Mouse (Mus musculus) A20 (cell line): ENCODE results near the gene Arfgap1.
A peak's percentile ranks its signal among the peaks of the same experiment; 100 is the strongest.

ENCODE experiments used
- DNase-seq: peaks from one replicate; pipeline ENCODE4 v3.0.0-alpha.2; 2011; ENCODE audit warnings: low read depth, low spot score

The Arfgap1 gene

DNA sequence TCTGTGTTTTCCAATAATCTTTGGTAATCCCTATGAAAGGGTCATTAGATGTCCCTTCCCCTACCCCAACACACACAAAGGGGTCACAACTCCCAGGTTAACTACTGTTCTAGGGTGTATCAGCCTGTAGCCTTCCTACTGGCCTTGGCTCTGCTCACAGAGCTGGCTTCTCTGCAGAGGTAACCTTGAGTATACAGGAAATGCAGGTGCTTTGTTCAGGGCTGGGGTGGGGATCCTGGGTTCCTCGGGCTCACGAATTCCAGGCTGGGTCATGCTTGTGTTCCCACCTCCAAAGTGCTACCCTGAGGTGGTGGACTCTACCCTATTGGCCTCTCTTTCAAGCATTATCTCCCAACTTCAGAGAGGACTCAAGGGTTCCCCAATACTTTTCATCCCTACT, 18.6 kb downstream of the Arfgap1 start:
- DNase-seq: no peak

DNA sequence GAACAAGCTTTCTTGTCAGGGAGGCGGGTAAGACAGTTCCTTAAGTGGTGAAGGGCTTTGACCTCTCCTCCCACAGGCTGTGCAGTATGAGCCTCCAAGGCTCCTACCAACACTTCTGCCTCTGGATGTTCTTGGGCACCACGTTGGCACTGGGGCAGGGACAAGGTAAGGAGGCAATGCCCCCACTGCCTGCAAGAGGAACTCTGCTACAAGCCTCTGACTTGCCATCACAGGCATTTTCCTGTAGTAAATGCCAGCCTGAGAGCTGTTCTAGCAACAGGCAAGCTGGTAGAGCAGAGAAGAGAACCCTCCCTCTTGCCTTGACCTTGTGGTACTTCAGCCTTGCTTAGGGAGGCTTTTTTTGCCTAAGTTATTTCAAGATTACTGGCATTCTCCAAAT, 19.4 kb downstream of the Arfgap1 start, which contains the start of gene Col20a1:
Gene Col20a1 (plus strand): TSS at position 87 of the 400 bp plus-strand sequence.
- no peak for DNase-seq

DNA sequence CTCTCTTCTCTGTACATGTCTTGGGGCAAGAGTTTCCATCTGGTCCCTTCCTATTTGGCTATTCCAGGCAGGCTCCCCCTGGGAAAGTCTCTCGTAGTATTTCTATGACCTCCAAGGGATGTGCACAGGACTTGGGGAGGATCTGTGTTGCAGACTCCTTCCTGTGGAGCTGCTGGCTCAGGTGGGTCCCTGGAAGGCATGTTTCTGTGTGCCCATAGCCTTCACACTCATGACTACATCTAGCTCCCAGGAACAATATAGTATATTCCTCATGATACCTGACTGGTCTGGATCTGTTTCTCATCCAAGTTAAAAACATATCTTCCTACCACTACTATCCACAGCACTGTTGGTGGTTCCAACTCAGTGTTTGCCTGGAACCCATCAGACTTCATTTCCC, 20.0 kb downstream of the Arfgap1 start:
- no peak for DNase-seq

DNA sequence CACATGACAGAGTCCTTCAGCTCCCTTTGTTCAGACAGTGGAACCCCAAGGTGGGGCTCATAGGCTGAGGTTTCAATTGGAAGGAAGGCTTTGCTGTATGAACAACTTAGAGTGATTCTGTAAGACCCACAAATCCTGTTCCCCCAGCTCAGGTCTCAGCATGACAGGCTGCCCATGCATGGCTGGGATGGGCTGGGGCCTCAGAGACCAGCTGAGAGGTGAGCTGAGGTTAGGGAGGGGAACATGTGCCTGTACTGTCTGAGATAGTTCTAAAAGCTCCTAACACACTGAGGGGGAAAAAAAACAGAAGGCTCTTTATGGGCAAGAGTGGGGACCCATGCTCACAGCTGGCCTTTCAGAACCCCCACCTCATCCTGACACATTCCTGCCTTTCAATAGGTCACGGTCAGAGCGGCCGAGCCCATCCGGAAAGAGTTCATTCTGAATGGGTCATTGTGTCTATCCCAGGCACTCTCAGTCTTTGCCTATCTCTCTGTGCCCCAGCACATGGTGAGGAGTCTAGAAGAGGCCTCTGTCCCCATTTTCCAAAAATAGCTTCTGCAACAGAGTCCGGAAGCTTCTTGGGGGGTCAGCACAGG, 20.5 kb downstream of the Arfgap1 start:
- no peak for DNase-seq

DNA sequence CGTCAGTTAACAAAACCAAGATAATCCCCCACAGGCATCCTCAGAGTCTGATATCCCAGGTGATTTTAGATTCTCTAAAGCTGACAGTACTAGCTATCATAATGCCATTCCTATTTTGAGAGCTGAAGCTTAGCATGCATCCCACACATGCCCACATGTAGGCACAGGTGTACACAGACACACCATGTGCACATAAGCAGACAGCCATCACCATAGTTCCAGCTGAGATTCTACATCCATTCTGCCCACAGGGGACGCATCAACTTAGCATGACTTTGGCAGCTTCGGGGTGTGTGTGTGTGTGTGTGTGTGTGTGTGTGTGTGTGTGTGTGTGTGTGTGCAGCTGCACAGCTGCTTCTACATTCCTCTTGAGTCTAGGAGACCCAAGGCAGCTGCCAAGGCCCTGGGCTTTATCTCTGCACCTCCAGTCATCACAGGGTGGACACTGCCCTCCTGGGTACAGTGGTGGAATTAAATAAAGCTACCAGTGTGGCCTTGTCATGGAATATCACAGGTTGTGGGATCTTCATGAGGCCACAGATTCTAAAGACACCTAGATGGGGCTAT, 21.4 kb downstream of the Arfgap1 start:
- no peak for DNase-seq

DNA sequence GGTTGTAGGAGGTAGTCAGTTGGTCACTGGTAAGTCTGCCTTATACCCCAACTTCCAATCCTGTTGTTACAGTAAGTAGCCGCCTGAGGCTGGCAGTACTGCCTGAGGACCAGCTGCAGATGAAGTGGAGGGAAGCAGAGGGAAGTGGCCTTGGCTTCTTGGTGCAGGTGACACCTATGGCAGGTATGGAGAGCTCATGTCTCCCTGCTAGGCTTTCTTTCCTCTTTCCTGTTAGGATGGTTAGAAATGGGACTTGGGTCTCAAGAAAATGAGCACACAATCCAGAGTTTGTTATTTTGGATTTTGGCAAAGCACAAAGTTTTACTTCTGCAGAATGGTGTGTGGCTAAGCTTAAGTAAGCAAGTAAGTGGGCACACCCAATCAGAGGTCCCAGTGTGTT, 21.9 kb downstream of the Arfgap1 start:
- no peak for DNase-seq

DNA sequence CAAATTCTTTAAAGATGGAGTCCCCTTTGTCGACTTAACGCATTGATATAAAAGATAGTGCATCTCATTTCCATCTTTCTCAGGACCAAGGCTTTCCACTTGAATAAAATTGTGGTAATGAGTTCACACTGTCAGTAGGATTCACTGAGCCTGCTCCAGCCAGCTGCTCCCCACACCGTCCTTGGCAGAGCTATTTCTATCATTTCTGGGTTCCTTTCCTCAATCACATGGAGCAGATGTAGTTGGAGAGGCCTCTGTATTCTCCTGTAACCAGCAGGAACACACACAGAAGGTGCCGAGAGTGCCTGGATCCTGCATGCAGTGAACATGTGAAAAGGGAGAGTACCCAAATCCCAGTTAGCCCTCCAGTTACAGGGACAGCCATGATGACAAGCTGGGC, 23.3 kb downstream of the Arfgap1 start:
- DNase-seq: no peak

DNA sequence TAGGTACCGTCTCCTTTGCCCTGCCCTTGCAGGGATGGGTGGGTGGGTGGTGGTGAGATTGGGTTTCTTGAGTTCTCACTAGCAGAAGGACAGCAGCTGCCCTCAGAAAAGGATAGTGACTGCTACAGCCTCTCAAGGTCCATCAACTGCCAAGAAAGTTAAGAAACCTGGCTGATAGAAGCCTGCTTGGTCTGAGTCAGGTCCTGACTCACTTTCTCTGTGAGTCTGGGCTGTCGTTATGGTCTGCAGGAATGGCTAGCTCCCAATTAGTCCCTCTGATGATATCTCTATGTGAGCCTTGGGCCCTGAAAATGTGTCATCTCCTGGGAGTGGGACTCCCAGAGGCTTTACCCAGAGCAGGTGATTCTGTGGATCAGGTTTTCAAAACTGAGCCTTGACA, 27.3 kb downstream of the Arfgap1 start:
- no peak for DNase-seq

DNA sequence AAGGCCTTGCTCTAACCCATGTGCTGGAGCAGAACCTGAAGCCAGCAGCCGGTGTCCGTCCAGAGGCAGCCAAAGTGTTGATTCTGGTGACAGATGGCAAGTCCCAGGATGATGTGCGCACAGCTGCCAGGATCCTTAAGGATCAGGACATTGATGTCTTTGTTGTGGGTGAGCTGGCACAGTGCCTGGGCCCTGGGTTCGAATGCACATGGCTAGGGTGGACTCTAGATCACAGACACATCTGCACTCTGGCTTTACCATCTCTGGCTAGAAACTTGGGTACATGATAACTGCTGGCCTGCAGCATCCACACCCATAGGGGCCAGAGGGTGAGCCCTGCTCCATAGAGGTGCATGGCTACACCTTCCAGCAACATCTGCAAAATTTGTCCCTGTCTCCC, 28.4 kb downstream of the Arfgap1 start:
- no peak for DNase-seq

DNA sequence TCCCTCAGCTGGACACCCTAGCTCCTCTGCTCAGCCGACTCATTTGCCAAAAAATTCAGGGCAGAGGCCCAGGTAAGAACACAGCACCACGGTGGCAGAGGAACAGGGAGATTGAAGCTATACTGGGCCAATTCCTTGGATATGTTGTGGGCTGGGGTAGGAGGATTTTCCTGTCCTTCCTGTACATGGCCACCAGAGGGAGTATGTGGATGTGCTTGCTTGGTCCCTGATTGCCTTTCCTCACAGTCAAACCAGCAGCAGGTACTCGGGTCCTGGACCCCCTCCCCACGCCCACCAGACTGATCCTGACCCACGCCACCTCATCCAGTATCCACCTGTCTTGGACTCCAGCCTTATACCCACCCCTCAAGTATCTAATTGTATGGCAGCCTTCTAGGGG, 29.4 kb downstream of the Arfgap1 start:
- peak; percentile 36 for DNase-seq

DNA sequence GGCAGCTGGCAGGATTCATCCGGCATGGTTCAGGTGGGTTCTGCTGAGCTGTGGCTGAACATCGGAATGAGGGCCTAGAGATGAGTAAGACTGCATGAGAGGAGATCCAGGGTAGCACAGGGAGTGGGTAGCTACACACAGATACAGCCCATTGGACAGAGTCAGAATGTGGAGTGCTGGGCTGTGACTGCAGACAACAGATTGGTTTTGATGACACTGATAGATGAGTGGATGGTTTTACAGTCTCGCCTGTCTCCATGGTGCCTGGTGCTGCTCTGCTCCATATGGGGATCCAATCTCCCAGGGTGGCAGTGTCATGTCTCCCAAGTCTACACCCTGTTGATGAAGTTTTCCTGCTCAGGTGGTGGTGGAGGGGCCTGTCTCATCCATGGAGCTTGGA, 29.9 kb downstream of the Arfgap1 start:
- no peak for DNase-seq

DNA sequence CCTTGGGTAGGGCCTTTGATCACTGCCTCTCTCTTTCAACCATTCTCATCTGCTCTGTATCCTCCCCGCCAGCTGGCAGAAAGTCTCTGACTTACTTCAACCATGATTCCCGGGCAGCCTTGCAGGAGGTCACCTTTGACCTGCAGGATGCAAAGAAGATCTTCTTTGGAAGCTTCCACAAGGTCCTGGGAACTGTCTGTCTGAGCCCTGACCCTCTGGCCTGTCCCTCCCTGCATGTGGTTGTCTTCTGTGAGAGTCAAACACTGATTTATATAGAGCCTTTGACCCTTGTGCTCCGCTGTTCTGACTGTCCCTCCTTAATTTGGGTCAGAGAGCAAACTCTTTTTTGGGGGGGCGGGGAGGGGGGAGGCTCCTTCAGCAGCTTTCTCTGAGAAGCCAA, 40.0 kb downstream of the Arfgap1 start:
- DNase-seq: no peak

DNA sequence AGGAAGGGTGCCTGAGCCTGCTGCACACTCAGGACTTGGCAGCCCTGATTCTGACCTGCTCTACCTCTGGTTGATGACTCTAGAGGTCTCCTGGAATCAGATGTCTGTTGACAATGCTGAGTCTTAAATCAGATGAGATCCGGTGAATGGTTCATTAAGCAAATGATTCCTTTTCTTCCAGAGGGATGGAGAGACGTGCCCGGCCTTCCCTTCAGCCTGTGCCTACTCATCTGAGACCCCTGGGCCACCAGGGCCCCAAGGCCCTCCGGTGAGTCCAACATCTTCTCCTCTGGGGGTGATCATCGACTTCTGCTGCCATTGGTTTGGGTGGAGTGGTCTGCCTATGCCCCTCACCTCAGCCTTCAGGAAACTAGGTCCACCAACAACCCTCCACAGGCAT, 41.3 kb downstream of the Arfgap1 start:
- DNase-seq: no peak

DNA sequence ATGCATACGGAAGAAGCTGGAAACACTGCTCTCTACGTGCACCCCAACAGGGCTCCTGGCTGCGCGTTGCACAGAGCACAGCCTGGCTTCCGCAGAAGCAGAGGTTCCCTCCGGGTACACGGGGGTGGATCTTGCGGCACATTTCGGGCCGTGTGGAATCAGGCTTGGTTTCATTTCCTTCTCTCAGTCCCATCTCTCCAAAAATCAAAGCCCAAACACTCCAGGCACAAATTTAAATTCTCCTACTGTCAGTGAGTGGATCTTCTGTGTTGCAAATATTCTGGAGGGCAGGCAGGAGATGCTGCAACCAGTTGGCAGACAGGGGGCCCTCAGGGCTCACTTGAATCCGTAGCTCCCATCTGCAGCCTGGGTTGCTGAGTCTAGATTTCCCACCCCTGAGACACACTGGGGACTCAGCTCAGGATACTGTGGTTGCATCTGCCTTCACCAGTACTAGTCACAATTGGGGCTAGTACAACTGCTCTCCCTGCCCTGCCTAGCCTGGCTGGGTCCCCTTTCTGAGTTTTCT, 64.4 kb downstream of the Arfgap1 start:
- DNase-seq: no peak
